Mouse (Mus musculus): ENCODE measurements around the gene Orai2.
"Not testable (repeated sequence)": the region's sequence is repeated elsewhere in the genome, so short reads cannot be mapped to it uniquely, and the experiment has no call there.

The Orai2 gene

DNA sequence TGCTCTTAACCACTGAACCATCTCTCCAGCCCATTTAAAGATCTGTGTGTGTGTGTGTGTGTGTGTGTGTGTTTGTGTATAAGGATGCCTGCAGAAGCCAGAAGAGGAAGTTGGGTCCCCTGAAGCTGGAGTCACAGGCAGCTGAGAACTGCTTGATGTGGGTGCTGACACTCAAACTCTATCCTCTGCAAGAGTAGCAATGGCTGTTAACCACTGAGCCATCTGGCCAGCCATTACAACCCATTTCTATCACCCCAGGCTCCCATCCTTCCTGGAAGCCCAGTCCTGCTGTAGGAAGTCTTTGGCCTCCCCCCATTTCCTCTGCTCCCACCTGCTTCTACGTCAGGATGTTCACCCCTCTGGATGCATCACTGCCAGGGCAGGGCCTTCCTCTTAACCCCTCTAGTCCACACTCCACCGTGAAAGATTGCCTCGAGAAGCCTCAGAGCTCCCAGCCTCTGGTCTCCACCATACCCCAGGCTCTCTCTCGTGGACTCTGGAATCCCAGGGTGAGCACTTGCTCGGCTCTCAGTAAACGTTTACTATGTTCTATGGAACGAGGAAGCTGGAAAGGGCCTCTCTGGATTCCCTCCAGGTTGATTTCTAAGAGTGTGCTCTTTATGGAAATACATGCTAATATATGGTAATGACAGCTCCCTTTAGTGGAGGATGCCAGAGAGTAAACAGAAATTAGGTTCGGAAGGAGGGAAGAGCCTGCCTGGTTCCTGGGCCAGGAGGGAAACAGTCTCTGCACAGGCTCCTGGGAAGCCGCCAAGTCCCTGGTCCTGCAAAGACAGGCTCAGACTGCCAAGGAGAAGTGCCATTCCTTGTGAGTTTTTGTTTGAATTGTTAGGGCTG is 3.3 kb upstream of the Orai2 start:
- no peak for DNase-seq (ENCODE audit: extremely low spot score, low read depth, low spot score)

DNA sequence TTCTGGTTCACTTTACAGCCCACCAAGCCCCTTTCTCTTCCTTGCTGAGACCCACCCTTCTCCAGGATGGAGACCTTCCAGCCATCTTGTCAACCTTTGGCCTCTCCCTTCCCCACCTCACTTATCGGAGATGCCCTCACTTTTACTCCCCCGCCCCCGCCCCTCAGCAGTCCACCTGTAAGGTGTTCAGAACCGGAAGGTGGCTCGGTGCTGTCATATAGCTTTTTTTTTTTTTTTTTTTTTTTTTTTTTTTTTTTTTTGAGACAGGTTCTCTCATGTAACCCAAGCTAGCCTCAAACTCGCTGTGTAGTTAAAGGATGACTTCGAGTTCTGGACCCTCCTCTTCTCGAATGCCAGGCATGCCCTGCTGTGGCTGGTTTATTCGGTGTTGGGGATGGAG is 2.4 kb upstream of the Orai2 start:
- DNase-seq (ENCODE audit: extremely low spot score, low read depth, low spot score): no peak

GRCm38 (mm10) chr5:136171363-136172341 is 1.1 kb upstream of the Orai2 start:
- DNase-seq (ENCODE audit: extremely low spot score, low read depth, low spot score): no peak

GRCm38 (mm10) chr5:136169626-136170511 is 644 bp downstream of the Orai2 start:
- no peak for DNase-seq (ENCODE audit: extremely low spot score, low read depth, low spot score)

- no peak for DNase-seq (ENCODE audit: extremely low spot score, low read depth, low spot score)
Observed at GRCm38 (mm10) chr5:136168071-136168470, 2.4 kb downstream of the Orai2 start.

DNA sequence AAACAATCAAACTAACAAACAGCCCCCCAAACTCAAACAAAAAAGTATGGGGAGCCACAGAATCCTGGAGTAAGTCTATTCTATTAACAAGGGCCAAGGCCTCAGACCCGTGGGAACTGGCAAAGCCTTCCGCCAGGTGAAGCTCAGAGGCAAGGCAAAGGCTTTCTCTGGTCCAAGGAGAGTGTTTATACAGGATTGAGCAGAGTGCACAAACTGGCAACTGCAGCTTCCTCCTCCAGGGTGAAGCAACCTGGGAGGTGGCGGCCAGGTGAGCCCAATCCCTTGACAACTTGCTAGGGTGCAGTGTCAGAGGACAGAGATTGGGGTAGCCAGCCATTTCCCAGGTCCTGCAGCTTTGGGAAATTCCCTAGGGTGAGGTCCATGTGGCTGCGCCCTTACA is 3.2 kb downstream of the Orai2 start:
- DNase-seq (ENCODE audit: extremely low spot score, low read depth, low spot score): no peak

DNA sequence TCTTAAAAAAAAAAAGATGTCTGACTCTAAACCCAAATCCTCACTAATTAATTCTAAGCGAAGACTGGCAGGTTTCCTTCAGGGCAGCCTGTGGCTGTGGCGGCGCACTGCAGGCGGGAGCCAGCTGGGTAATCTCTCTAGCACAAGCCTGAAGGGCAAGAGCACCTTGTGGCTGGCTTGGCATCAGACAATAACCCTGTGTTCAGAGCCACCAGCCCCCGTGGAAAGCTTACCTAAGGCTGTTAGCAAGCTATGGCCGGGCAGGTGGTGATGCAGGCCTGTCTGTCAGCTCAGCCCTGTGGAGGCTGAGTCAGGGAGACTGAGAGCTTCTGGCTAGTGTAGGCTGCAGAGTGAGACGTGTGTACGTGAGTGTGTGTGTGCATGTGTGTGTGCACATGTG is 5.3 kb downstream of the Orai2 start:
- no peak for DNase-seq (ENCODE audit: extremely low spot score, low read depth, low spot score)

- DNase-seq (ENCODE audit: extremely low spot score, low read depth, low spot score): no peak
Observed at GRCm38 (mm10) chr5:136163807-136164474, 6.6 kb downstream of the Orai2 start.

- not testable (repeated sequence) for DNase-seq (ENCODE audit: extremely low spot score, low read depth, low spot score)
Observed at GRCm38 (mm10) chr5:136160084-136160483, 10.4 kb downstream of the Orai2 start.

DNA sequence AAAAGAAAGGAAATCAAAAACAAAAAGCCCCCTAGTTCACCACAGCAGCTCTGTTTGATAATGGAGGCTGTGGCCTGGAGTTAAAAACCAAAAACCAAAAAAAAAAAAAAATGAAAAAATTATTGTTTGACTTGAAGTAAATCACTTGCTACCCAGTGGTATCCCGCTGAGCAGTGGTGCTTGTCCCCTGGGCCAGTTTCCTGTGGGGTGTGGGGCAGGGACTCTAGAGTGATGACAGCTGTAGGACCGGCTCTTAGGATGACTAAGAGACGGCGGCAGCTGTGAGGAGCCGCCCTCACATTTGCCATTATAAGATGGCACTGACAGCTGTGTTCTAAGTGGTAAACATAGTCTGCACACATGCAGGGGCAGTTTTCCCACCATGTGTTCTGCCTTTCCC is 15.1 kb downstream of the Orai2 start:
- no peak for DNase-seq (ENCODE audit: extremely low spot score, low read depth, low spot score)

DNA sequence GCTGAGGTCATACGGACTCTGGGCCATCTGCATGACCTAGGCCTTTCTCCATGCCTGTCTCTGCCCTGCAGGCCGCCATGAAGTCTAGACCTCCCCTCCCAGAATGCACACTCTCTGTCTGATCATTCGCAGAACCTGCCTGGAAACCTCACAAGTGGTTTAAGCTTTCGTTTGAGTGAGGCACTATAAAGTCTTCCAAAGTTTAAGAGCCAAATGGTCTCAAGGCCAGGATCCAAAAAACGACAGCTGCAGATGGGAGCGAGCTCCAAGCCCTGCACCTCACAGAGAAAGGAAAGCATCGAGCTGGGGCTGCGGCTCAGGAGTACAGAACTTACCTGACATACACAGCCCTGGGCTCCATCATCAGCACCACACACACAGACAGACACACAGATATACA is 18.1 kb downstream of the Orai2 start:
- no peak for DNase-seq (ENCODE audit: extremely low spot score, low read depth, low spot score)

DNA sequence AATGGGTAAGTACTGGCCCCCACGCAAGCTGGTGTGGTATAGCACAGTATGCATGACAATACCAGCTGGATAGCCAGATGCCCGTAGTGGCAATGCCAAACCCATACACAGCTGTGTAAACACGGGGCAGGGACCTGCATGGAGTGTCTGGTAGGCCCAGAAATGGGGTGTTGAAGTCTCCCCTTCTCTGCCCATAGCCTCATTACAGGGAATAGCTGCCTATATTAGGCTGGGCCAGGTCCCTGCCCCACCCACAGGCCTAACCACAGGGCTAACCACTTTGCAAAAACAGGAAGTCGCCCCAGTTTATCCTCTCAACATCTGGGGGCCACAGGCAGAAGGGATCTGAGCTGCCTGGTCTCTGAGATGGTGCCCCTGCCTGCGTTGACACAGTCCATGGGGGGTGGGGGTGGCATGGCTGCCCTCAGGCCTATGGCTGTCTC is 21.4 kb downstream of the Orai2 start:
- not testable (repeated sequence) for DNase-seq (ENCODE audit: extremely low spot score, low read depth, low spot score)

GRCm38 (mm10) chr5:136147704-136148103 is 22.8 kb downstream of the Orai2 start:
- DNase-seq (ENCODE audit: extremely low spot score, low read depth, low spot score): no peak

GRCm38 (mm10) chr5:136146936-136147335 is 23.6 kb downstream of the Orai2 start:
- no peak for DNase-seq (ENCODE audit: extremely low spot score, low read depth, low spot score)

GRCm38 (mm10) chr5:136144606-136145430 is 25.7 kb downstream of the Orai2 start:
- no peak for DNase-seq (ENCODE audit: extremely low spot score, low read depth, low spot score)

DNA sequence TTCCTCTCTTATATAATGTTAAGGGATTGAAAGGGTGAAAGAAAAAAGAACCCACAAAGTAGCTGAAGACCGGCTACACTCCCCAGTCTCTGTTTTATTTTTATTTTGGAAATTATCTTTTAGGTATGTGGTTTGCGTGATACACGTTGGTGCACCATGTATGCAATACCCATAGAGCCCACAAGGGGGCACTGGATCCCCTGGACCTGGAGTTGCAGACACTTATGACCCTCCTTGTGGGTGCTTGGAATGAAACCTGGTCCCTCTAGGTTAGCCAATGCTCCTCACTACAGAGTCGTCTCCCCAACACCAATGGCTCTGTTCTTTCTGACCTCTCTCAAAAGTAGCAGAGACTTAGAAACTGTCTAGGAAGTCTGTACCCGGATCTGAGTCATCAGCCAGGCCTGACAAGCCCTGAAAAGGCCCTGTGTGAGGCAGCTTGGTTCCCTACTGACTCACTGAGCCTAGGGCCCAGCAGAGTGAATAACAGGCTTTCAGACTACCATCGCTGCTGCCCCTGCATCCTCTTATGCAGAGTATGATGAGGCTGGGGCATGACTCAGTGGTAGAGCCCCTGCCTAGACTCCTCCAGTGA is 27.3 kb downstream of the Orai2 start:
- no peak for DNase-seq (ENCODE audit: extremely low spot score, low read depth, low spot score)

DNA sequence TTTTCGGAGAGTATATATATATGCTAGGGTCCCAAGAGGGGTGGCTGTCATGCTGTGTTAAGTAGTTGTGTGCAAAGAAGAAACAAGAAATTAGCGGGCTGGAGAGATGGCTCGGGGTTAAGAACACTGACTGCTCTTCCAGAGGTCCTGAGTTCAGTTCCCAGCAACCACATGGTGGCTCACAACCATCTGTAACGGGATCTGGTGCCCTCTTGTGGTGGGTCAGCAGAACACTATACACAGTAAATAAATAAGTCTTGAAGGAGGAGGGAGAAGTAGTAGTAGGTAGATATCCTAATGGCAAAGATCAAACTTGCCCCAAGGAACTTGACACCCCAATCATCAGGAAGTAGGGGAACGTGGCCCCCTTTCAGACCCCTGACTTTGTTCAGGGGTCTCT is 27.8 kb downstream of the Orai2 start:
- no peak for DNase-seq (ENCODE audit: extremely low spot score, low read depth, low spot score)

DNA sequence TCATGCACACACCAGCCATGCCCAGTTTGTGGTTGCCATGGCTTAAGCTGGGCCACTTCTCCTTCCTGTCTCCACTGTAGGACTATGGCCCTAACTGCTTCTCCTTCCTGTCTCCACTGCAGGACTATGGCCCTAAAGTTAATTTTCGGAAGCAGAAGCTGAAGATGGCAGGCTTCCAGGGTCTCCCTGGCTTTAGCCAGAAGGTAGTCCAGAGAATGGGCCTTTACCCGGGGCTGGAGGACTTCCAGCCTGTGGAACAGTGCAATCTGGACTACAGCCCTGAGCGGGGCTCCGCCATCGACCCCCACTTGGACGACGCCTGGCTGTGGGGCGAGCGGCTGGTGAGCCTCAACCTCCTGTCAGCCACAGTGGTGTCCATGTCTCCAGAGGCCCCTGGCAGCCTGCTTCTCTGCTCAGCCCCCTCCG is 30.4 kb downstream of the Orai2 start:
- DNase-seq (ENCODE audit: extremely low spot score, low read depth, low spot score): no peak

DNA sequence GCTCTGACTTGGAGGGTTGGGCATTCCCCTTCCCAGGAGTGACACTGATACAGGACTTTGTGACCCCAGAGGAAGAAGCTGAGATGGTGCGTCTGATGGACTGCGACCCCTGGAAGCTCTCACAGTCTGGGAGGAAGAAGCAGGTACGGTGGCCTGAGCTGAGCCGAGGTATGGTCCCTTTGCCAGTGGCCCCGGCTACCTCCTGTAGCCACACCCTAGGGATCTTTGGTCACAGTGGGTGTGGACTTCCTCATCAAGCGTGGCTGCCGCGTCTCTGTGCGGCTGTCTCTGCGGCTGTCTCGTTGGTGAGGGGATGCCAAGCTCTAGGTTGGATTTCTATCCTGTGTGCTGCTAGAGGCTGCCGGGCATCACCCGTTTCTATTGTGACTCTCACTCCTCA is 31.1 kb downstream of the Orai2 start:
- no peak for DNase-seq (ENCODE audit: extremely low spot score, low read depth, low spot score)

All from hindlimb bud, embryonic 11.5 days (tissue).